Mouse (Mus musculus): Measurements from ENCODE around the gene Cops8. TPM values are rescaled to one million over a fixed set of nuclear protein-coding genes. Genes with fewer than 3 reads are reported as not detected.
A peak's percentile ranks its signal among the peaks of the same experiment; 100 is the strongest.

Cops8 gene
- 100 to 1,000 TPM; 149 to 150 TPM for polyA plus RNA-seq (2017; shearing (Covaris generic))

DNA sequence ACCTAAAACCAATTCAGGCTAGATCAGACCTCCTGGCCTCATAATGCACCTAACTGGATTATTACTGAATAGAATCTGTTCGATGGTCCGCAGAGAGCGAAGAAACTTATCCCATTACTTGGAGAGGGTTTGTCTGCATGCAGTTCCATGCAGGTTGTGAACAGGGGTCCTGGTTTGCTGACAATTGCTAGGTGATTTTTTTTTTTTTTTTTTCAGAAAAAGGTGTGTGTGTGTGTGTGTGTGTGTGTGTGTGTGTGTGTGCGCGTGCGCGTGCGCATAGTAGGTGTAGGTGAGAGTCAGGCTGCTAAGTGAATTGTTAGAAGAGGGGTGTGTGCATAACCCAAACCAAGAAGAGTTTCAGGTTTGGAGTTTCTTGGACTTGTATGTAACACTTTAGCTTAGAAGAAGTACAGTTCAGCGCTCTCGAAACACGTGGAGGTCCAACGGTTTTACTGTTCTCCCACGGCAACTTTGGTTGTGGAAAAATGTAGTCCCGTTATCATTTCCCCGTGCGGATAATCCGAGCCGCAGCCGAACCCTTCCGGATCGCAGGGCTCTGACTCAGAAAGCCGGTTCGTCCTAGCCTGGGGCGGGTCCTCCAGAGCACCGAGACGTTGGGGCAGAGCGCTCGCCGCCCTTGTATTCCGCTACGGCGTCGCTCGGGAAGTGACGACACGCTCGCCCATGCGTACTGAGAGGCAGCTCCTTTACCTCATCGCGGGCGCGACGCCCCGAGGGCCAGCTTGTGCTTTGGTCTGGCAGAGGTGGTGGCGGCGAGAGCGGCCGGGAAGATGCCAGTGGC lies at the start of gene Cops8:
Gene Cops8 (plus strand): TSS at position 223 of the 802 bp plus-strand sequence.
- peak; percentile 99 for ATAC-seq

DNA sequence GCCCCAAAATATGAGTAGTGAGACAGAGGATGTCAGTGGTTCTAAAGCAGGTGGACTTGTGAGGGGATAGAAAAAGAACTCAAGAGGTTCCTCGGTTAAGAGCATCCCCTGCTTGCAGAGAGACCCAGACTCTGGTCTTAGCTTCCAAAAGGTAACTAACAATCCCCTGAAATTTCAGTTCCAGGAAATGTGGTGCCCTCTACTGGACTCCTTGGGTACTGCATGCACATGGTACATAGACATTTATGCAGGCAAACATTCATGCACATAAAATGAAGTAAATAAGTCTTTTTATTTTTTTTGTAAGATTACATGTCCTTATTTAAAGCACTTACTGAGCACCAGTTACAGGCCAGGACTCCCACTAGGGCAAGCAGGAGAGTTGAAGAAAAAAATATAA lies 45.6 kb upstream of the Cops8 start:
- no peak for ATAC-seq

DNA sequence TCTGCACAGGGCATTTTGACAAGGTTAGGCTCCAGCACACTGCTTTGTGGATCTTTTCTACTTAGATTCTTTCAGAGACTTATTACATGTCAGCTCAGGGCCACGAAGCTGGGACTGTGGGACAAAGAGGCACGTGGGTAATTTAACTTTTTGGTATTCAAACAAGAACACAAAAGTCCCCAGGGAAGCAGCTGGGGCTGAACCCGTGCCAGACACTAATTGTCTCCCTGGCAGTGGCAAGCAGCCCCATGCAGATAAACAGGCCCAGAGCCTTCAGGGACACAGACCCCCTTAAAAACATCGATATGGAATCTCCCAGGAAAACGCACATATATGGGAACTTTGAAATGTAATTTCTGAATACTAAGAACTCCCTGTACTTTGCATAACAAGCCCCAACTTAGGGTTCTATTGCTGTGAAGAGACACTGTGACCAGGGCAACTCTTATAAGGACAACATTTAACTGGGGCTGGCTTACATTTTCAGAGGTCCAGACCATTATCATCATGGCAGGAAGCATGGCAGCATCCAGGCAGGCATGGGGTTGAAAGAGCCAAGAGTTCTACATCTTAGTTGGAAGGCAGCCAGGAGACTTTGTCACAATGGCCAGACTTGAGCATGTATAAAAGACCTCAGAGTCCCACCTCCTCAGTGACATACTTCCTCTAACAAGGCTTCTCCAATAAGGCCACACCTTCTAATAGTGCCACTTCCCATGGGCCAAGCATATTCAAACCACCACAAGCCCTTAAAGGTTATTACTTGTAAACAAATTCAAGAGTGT lies 41.6 kb upstream of the Cops8 start:
- ATAC-seq = no peak

DNA sequence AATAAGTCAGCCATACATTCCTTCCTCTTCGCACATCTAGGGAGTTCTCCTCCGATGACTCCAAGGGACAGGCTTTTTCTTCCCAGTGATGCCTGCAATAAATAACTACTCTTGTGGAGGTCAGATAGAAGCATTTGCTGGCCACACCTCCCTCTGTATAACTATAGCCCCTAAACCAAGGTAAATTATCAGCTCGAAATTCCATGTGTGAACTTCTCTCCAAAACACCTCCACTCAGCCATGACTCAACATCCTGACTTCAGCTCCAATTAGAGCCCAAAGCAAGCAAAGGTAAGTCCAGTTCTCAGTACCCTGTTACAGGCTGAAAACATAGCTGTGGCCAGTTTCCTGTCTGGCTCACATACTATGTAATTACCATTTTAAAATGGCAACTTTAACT lies 38.8 kb upstream of the Cops8 start:
- no peak for ATAC-seq

DNA sequence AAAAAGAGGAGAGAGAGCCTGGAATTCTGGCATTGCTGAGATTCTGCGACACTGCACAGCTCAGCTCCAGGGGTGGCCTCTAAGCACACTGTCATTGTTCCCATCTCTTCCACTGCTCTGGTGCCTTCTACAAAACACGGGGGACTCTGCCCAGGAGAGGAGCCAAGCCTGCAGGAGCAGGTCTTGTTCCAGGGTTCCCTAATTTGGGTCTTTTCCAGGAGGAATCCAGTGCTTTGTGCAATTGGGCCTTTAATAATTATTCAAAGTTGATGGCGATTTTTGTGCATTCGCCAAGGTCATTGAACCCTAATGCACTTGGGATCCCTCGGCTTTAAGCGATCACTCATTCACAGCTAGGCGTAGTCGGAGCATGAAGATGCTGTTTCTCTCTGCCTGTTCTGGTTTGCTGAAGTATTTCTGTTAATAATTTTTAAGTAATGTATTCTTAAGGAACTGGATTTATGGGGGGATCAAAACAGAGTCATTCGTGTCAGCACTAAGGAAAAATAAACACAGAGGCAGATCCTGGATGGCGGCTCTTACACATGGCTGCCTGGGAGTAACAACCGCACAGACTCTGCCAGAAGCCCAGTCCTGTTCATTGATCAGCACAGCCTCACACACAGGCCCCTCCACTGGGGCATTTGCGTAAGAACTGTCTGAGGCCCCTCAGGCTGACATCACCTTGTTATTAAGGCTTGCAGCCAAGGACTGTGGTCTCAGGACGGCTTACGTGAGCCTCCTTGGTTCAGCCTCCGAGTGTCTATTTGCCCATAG lies 35.9 kb upstream of the Cops8 start:
- no peak for ATAC-seq

DNA sequence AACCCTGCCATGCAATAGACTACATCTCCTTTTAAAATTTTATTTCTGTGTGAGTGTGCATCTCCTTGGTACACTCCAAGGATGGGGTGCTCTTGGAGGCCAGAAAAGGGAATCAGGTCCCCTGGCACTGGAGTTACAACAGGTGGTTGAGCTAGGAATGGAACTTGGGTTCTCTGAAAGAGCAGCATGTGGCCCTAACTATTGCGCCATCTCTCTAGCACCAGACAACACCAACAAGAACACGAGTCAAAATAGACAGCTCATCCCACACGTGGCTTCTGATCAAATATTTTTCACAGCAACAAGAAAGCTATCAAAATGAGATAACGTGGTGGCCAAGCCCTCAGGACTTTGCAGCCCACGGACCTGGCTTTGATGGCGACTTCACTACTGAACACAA lies 28.9 kb upstream of the Cops8 start:
- ATAC-seq = no peak

DNA sequence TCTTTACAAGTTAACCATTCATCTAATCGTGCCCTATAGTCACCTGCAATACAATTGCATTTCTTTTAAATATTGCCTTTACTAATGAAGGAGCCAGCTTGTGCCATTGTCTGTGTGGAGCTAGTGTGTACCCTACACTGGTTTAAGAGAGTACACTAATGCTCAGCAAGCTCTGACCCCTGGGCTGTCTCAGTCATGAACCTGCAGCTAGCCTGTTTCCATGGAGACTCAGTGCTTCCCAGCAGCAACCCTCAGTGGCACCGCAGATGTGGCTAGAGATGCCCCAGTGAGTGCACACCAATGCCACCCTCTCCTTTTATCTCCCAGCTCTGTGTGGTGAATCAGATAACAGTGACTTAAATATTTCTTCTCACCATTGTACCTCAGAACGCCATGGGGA lies 27.9 kb upstream of the Cops8 start:
- ATAC-seq = no peak

DNA sequence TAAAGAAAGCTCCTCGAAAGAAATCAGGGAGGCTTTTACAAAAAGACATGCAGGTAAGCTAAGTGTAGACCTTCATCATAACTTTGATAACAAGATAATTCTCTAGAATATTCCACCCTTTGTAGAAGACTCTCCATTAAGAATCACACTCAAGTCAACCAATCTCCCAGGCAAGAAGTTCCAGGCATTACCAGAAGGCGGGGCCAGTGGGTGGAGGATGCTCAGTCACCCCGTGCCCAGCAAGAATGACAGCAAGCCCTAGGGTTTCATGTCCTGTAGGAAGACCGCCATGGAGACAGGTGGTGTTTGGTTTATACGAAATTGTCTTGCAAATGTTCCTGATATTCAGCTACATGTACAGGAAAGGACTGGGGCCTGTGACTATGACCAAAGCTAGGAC lies 25.4 kb upstream of the Cops8 start:
- ATAC-seq = no peak

DNA sequence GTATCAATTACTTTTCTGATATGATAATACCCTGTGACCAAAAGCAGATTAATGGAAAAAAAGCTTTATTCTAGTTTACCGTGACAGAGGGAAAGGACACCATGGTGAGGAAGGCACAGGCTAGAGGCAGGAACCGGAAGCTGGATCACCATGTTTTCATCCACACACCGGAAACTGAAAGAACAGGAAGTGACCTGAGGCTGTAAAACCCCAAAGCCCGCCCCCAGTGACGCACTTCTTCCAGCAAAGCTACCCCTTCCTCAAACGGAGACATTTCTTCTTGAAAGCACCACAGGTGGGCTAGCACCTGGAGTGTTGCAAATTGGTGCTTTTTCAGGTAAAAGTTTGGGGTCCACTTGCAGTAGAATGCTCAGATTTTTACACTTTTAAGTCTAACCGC lies 20.1 kb upstream of the Cops8 start:
- no peak for ATAC-seq

DNA sequence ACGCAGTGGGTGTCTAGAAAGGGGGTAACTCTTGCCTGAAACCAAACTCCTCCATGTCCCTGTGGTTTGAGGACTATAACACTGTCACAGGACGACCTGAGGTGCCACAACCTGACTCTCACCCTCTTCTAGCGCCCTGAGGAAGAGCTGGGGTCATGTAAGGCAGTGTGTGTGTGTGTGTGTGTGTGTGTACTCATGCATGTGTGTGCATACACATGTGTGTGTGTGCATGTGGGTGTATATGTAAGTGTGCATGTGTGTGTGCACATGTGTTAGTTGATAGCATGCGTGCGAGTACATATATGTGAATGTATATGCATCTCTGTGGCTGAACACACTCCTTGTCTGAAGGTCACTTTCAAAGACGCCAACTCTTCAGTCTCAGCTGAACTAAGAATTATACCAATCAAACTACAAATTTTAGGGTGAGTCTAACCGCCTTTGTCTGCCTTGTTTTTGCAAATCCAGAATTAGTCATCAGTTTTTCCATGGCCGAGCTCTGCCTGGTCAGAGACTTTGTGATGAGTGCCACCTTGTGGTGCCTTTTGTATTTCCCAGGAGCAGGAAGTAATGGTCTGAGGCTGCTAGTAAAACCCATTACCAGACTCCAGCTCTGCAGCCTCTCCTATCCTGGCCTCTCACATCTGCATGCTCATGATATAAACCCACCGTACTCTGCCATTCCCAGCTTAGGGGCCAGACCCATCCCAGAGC lies 14.6 kb upstream of the Cops8 start:
- ATAC-seq = no peak

DNA sequence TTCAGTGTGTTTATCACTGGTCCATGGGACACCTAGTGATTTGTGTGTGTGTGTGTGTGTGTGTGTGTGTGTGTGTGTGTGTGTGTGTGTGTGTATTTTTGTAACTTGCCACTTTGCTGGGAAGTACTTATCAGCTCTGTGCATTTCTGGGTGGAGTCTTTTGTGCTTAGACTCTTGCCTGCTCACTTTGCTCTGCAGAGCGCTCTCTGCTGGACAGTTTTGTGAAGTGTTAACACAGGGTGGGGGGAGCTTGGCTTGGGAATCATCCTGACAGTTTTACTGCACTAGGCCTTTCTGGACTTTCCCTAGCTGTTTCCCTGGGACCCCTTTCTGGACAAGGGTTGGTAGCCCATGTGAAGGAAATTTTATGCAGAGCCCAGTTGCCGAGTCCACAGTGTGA lies 12.0 kb upstream of the Cops8 start:
- no peak for ATAC-seq

DNA sequence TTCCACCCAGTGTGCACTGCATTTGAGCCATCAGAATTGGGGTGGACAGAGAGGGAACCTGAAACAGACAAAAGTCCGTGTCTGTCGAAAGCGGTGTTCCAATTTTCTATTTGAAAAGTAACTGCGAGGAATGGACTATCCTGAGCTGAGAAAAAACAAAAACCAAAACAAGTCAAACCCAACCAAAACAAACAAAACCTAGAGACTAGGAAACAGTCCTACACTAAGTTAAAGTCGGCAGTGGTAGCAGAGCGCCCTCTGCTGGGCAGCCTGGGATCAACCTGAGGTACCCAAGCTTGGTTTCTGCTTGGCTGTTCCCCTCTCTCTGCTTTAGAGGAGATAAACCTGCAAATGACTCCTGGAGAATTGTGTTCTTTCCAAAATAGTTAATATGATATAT lies 10.0 kb upstream of the Cops8 start:
- ATAC-seq = peak; percentile 71

DNA sequence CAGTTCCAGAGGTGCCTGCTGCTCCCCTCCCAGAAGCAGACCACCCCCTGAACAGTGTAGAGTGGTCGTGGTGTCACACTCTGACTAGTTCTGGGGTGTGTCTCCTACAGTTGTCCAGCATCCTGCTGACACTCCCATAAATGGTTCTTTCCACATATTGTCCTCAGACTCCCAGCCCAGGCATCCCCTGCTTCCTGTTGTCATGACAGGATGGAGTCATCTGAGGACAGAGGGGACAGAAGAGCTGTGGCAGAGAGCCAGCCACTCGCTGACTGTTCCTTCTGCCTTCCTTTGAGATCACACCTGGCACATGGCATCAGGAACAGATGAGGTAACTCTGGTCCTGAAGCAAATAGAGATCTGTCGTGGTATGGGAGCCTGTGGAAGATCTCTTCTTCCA lies 3.6 kb upstream of the Cops8 start:
- no peak for ATAC-seq

DNA sequence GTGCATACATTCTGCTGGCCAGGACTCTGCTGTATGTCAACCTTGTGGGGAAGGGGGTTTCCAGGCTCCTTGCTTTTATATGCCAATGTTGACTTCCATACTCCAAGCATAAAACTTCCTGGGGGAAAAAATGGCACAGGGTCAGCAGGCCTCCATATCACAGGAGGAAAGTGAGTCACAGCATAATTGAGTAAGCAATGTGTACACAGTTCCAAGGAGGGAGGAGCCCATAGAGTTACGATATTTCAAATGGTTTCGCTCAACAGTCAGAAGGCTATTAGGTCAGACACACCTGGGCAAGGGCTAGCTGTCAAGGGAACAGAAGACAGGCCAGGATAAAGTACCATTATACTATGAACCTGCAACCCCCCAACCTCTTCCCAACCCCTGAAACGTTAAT lies 1.7 kb upstream of the Cops8 start:
- ATAC-seq = no peak

DNA sequence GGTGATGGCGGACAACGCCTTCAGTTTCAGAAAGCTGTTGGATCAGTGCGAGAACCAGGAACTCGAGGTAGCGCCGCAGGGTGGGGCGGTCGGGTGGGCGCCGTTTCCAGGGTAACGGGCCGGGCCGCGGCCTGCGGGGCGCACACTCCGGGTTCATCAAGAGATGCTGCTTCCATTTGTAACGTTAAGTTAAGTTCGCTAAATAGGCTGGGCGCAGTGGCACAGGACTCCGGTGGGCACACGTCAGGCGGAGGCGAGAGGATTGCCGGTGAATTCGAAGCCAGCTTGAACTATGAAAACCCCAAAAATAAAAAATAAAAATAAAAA lies 743 bp downstream of the Cops8 start:
- peak; percentile 18 for ATAC-seq

DNA sequence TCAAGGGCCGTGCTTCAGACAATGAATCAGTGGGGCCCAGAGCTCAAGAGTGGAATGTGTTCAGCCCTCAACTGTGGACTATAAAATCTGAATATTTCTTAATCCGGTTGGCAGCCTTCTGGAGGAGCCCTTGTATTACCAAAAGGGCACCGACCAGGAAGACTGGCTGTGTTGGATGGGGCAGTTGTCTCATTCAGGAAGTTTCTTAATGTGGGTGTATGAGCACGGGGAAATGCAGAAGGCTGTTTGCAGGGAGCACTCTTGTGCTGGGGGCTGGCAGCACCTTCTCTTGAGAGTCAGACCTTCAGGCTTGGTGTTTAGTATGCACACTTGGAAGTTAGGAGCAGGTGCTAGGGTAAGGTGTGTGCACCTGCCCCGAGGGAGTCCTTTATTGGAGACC lies 6.6 kb downstream of the Cops8 start:
- ATAC-seq = no peak

DNA sequence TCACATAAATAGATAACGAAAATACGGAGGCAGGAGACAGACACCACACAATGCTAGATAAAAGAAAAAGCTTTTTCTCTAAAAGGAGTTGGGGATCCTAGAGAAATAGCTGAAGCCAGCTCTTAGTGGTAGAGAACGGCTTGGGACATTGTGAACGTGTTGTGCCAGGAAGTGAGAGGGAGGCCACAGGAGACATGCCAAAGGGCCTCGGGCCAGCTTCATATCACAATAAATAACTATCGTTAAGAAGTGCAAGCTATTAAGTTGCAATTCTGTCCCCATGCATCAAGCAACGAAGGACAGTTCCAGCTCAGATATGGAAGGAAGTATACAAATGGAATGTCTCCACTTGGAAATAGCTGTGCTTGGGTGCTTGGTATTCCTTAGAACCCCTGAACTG lies 14.5 kb downstream of the Cops8 start:
- no peak for ATAC-seq

DNA sequence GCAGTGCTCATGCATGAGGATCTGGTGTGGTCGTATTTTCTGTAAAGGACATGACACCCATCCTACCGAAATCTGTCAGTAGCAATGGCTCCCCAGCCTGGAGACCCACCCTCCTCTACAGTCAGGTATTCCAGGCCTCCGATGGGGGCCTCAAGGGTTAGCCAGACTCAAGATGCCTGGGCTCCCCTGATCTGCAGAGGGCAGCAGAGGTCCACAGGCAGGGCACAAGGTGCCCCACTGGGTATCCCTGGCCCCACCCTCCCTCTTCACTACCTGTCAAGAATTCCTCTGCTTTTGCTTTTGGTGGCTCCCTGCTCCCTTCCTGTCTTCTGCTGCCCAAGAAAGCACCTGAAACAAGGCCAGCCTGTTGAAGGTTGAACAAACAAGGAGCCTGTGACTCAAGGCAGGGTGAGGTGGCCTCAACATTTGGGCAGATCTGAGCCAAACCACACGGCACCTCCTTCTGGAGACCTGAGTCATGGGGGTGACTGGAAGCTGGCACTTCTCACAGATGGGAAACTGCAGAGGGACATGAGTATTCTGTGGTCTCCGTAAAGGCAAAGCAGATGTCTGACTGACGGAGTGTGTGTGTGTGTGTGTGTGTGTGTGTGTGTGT lies 30.7 kb downstream of the Cops8 start:
- no peak for ATAC-seq

DNA sequence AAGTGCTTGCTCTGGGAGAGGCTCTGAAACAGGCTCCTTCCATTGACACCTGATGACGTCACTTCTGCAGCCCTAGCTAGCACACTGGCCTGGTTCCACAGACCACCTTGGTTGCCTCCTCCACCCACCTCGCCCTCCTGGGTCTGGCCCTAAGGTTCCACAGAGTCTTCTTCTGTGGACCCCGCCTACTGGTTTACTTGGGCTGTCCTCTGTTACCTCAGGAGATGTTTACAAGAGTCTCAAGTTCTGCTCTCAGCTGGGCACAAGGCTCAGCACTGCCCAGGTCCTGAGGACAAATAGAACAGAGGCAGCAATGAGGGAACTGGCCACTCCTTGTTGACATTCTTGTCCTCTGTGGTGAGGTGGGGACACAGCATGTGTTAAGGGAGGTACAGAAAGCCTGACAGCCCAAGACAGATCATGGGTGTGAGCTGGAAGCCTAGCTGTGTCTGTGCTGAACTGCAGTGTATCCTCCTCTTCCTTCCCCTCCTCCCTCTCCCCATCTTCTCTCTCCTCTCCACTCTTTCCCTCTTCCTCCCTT lies 31.5 kb downstream of the Cops8 start:
- ATAC-seq = no peak

DNA sequence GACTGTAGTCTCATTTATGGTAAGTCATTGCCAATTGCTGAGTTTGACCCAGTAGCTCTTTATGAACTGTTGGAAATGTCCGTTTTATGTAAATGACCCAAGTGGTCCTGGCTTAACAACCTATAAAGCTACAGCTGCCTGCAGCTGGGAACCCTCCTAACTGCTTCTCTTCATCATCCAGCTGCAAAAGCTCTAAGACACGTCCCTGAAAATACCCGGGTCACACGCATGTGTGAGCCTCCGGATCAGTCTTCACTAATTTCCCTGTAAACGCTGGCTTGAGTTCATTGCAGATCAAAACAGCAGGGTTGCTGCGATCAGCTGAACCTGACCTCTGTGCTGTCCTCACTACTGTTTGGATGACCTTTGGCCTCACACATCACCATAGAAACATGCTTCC lies 35.6 kb downstream of the Cops8 start:
- ATAC-seq = no peak

DNA sequence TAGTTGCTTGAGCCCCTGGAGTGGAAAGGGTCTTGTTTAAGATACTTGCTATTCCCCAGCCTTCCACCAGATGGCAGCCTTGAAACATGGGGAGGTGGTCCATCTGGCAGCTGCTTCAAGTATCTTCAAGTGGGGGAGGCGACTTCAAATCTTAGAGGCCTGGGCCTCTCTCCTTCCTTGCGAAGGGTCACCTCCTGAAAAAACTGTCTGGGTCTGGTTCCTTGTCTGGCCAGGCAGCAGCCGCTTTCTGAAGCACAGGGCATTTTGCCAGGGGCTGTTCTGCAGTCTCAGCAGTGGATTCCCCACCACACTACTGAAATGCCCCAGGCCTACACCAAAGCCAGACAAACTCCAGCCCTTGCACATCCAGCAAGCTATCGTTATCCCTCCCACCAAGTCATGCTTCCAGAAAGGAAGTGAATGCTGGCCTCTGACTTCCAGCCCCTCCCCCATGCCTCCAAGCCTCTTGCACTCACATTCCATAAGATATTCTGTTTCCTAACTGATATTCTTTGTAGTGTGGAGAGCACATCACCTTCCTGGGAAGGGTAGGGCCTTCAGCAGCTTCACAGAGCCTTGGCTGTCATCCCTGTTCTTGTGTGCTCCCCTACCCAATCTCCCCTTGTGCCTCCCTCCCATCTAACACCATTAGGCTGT lies 48.1 kb downstream of the Cops8 start:
- ATAC-seq = no peak

DNA sequence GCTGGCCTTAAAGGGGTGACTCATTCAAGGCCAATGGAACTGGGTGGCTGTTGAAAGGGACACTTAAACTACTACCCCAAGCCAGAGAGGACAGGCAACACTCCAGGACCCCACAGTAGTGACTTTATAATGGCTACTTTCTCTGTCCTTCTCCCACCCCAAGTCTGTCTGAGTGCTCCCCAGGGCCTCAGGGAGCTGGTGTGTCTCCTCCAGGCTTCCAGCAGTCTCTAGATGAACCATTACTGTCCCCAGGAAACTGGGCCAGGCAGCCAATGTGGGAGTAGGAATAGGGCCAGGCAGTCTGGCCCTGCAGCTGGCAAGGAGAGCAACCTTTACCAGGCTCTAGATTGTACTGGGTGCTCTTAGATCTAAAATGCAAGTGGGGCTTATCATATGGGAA lies 49.0 kb downstream of the Cops8 start:
- ATAC-seq = no peak

Measured in CD4-positive, CD25-positive, alpha-beta regulatory T cell, adult 4 months (primary cell).